Mouse (Mus musculus) bone marrow, adult 2 months (tissue): ENCODE measurements around the gene Gm20661.

Experiments used
- CTCF ChIP-seq: fragments of 200-500 bp; IDR thresholded peaks from 2 replicates; pipeline ENCODE4 v1.5.1; 2011; ENCODE audit warnings: low read length, control low read depth; ENCODE audit not compliant: control insufficient read depth, insufficient read depth
- POLR2A ChIP-seq: fragments of 200-500 bp; IDR thresholded peaks from 2 replicates; pipeline ENCODE4 v1.6.1; 2011; ENCODE audit warnings: low read depth, mild to moderate bottlenecking, control low read depth, low read length, borderline replicate concordance; ENCODE audit not compliant: control insufficient read depth

DNA sequence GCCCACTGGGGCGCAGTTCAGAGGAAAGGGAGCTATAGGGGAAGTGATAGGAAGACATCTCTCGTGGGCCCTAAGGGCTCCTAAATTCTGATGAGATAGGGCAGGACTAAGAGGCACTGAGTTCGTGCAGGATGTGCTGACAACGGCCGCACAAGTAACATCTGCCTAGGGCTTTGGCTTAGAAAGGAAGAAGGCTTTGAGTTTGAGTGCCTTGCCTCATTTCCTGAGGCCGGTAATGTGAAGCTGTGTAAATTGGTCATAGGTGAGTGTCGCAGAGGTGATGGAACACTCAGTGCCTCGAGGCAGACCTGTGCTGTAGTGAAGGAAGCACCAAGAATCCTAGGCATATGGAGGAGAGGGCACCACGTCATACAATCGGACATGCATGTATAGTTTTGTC, 16.2 kb upstream of the Gm20661 start:
- TF ChIP-seq CTCF, result no peak
- no peak for TF ChIP-seq POLR2A
